Mouse (Mus musculus): ENCODE results near the gene Tspyl4. TPM values are rescaled to one million over a fixed set of nuclear protein-coding genes. Genes with fewer than 3 reads are reported as not detected.

The Tspyl4 gene
- polyA plus RNA-seq, 1 experiment from 2014 or later: 15.7 TPM

- no peak for DNase-seq (ENCODE audit: low spot score)
Measured at GRCm38 (mm10) chr10:34309915-34310685, 12.9 kb downstream of the Tspyl4 start.

GRCm38 (mm10) chr10:34312536-34312935 lies 15.3 kb downstream of the Tspyl4 start:
- DNase-seq (ENCODE audit: low spot score): peak; percentile 39
- Histone ChIP-seq H3K27me3 (ENCODE audit: control insufficient read depth, insufficient read depth, low read length) (no peaks in the 10 kb centered on the region), H3K36me3 (replicated peaks; ENCODE audit: control insufficient read depth, insufficient read depth, low read depth, low read length) (no peaks in the 10 kb centered on the region), H3K4me2 (ENCODE audit: low read depth, low read length) (no peak overlapping the region), H3K27ac (replicated peaks; ENCODE audit: low read depth, low read length) (no peak overlapping the region), H3K9me3 (replicated peaks; ENCODE audit: control insufficient read depth, low read length) (no peaks in the 10 kb centered on the region), H3K4me3 (ENCODE audit: low read depth, low read length) (no peak overlapping the region), H3K9ac (replicated peaks; ENCODE audit: low read length) (no peak overlapping the region), H3K4me1 (ENCODE audit: control insufficient read depth, insufficient read depth, low read length) (peaks cover 4% of the 10 kb centered on the region; the same call in 1 of the 2 replicates)
- WGBS: 52% methylated on average over 3 of the region's 3 CpGs
- no peak for ATAC-seq (replicated peaks; ENCODE audit: insufficient number of reproducible peaks, low FRiP score, low TSS enrichment, low read depth)

More at GRCm38 (mm10) chr10:34309915-34310685, 12.9 kb downstream of the Tspyl4 start:
- ATAC-seq (replicated peaks; ENCODE audit: insufficient number of reproducible peaks, low FRiP score, low TSS enrichment, low read depth): no peak
- Histone ChIP-seq H3K4me1 (ENCODE audit: control insufficient read depth, insufficient read depth, low read length) (no peaks in the 10 kb centered on the region), H3K27me3 (ENCODE audit: control insufficient read depth, insufficient read depth, low read length) (no peaks in the 10 kb centered on the region), H3K4me2 (ENCODE audit: low read depth, low read length) (no peak overlapping the region), H3K9ac (replicated peaks; ENCODE audit: low read length) (no peak overlapping the region), H3K9me3 (replicated peaks; ENCODE audit: control insufficient read depth, low read length) (no peaks in the 10 kb centered on the region), H3K27ac (replicated peaks; ENCODE audit: low read depth, low read length) (no peak overlapping the region), H3K4me3 (ENCODE audit: low read depth, low read length) (no peak overlapping the region), H3K36me3 (replicated peaks; ENCODE audit: control insufficient read depth, insufficient read depth, low read depth, low read length) (no peaks in the 10 kb centered on the region)
- WGBS: 90% methylated on average over 9 of the region's 9 CpGs

GRCm38 (mm10) chr10:34316571-34317216 lies 19.5 kb downstream of the Tspyl4 start:
- Histone ChIP-seq H3K4me3 (ENCODE audit: low read depth, low read length) (no peak overlapping the region), H3K9me3 (replicated peaks; ENCODE audit: control insufficient read depth, low read length) (no peaks in the 10 kb centered on the region), H3K9ac (replicated peaks; ENCODE audit: low read length) (no peak overlapping the region), H3K27me3 (ENCODE audit: control insufficient read depth, insufficient read depth, low read length) (no peaks in the 10 kb centered on the region), H3K27ac (replicated peaks; ENCODE audit: low read depth, low read length) (0 out of 2 replicates have a peak overlapping the region, but pooled peaks have one; percentile 44), H3K4me2 (ENCODE audit: low read depth, low read length) (peak overlapping the region; percentile 7; the same call in 1 of the 2 replicates), H3K4me1 (ENCODE audit: control insufficient read depth, insufficient read depth, low read length) (peaks cover 4% of the 10 kb centered on the region; the same call in 1 of the 2 replicates), H3K36me3 (replicated peaks; ENCODE audit: control insufficient read depth, insufficient read depth, low read depth, low read length) (no peaks in the 10 kb centered on the region)
- under 1% methylated on average over 3 of the region's 3 CpGs for WGBS
- peak; percentile 94 for ATAC-seq (replicated peaks; ENCODE audit: insufficient number of reproducible peaks, low FRiP score, low TSS enrichment, low read depth)
- peak; percentile 81 for DNase-seq (ENCODE audit: low spot score)

GRCm38 (mm10) chr10:34317217-34317606 lies 20.0 kb downstream of the Tspyl4 start:
- Histone ChIP-seq H3K27ac (replicated peaks; ENCODE audit: low read depth, low read length) (no peak overlapping the region), H3K4me1 (ENCODE audit: control insufficient read depth, insufficient read depth, low read length) (peaks cover 4% of the 10 kb centered on the region; the same call in 1 of the 2 replicates), H3K9me3 (replicated peaks; ENCODE audit: control insufficient read depth, low read length) (no peaks in the 10 kb centered on the region), H3K27me3 (ENCODE audit: control insufficient read depth, insufficient read depth, low read length) (no peaks in the 10 kb centered on the region), H3K4me3 (ENCODE audit: low read depth, low read length) (no peak overlapping the region), H3K9ac (replicated peaks; ENCODE audit: low read length) (no peak overlapping the region), H3K4me2 (ENCODE audit: low read depth, low read length) (no peak overlapping the region), H3K36me3 (replicated peaks; ENCODE audit: control insufficient read depth, insufficient read depth, low read depth, low read length) (no peaks in the 10 kb centered on the region)
- ATAC-seq (replicated peaks; ENCODE audit: insufficient number of reproducible peaks, low FRiP score, low TSS enrichment, low read depth) (peak; percentile 78), DNase-seq (ENCODE audit: low spot score) (no peak)
- 16% methylated on average over 2 of the region's 2 CpGs for WGBS

- H3K36me3 ChIP-seq (replicated peaks; ENCODE audit: control insufficient read depth, insufficient read depth, low read depth, low read length): no peaks in the 10 kb centered on the region
- 76% methylated on average over 2 of the region's 2 CpGs for WGBS
- no peak for DNase-seq (ENCODE audit: low spot score)
- H3K27me3 ChIP-seq (ENCODE audit: control insufficient read depth, insufficient read depth, low read length): no peaks in the 10 kb centered on the region
- no peak for ATAC-seq (replicated peaks; ENCODE audit: insufficient number of reproducible peaks, low FRiP score, low TSS enrichment, low read depth)
- H3K27ac ChIP-seq (replicated peaks; ENCODE audit: low read depth, low read length): no peak overlapping the region
- no peak overlapping the region for H3K9ac ChIP-seq (replicated peaks; ENCODE audit: low read length)
- no peaks in the 10 kb centered on the region for H3K9me3 ChIP-seq (replicated peaks; ENCODE audit: control insufficient read depth, low read length)
- H3K4me3 ChIP-seq (ENCODE audit: low read depth, low read length): no peak overlapping the region
- peaks cover 4% of the 10 kb centered on the region; the same call in 1 of the 2 replicates for H3K4me1 ChIP-seq (ENCODE audit: control insufficient read depth, insufficient read depth, low read length)
- no peak overlapping the region for H3K4me2 ChIP-seq (ENCODE audit: low read depth, low read length)
Measured at GRCm38 (mm10) chr10:34320809-34321208, 23.6 kb downstream of the Tspyl4 start.

- Histone ChIP-seq H3K4me1 (ENCODE audit: control insufficient read depth, insufficient read depth, low read length) (no peaks in the 10 kb centered on the region), H3K4me3 (ENCODE audit: low read depth, low read length) (no peak overlapping the region), H3K27ac (replicated peaks; ENCODE audit: low read depth, low read length) (no peak overlapping the region), H3K36me3 (replicated peaks; ENCODE audit: control insufficient read depth, insufficient read depth, low read depth, low read length) (no peaks in the 10 kb centered on the region), H3K9ac (replicated peaks; ENCODE audit: low read length) (no peak overlapping the region), H3K27me3 (ENCODE audit: control insufficient read depth, insufficient read depth, low read length) (no peaks in the 10 kb centered on the region), H3K9me3 (replicated peaks; ENCODE audit: control insufficient read depth, low read length) (no peaks in the 10 kb centered on the region), H3K4me2 (ENCODE audit: low read depth, low read length) (no peak overlapping the region)
- no peak for ATAC-seq (replicated peaks; ENCODE audit: insufficient number of reproducible peaks, low FRiP score, low TSS enrichment, low read depth)
- peak; percentile 54 for DNase-seq (ENCODE audit: low spot score)
- 24% methylated on average over 4 of the region's 4 CpGs for WGBS
Measured at GRCm38 (mm10) chr10:34326701-34327100, 29.5 kb downstream of the Tspyl4 start.

- no peaks in the 10 kb centered on the region for H3K27me3 ChIP-seq (ENCODE audit: control insufficient read depth, insufficient read depth, low read length)
- DNase-seq (ENCODE audit: low spot score) (no peak), ATAC-seq (replicated peaks; ENCODE audit: insufficient number of reproducible peaks, low FRiP score, low TSS enrichment, low read depth) (no peak)
- H3K36me3 ChIP-seq (replicated peaks; ENCODE audit: control insufficient read depth, insufficient read depth, low read depth, low read length): no peaks in the 10 kb centered on the region
- no peaks in the 10 kb centered on the region for H3K9me3 ChIP-seq (replicated peaks; ENCODE audit: control insufficient read depth, low read length)
- H3K4me2 ChIP-seq (ENCODE audit: low read depth, low read length): no peak overlapping the region
- H3K9ac ChIP-seq (replicated peaks; ENCODE audit: low read length): no peak overlapping the region
- no peaks in the 10 kb centered on the region for H3K4me1 ChIP-seq (ENCODE audit: control insufficient read depth, insufficient read depth, low read length)
- no peak overlapping the region for H3K27ac ChIP-seq (replicated peaks; ENCODE audit: low read depth, low read length)
- H3K4me3 ChIP-seq (ENCODE audit: low read depth, low read length): no peak overlapping the region
- 61% methylated on average over 5 of the region's 5 CpGs for WGBS
Measured at GRCm38 (mm10) chr10:34327144-34327543, 29.9 kb downstream of the Tspyl4 start.

- no peaks in the 10 kb centered on the region for H3K36me3 ChIP-seq (replicated peaks; ENCODE audit: control insufficient read depth, insufficient read depth, low read depth, low read length)
- peak; percentile 71 for DNase-seq (ENCODE audit: low spot score)
- ATAC-seq (replicated peaks; ENCODE audit: insufficient number of reproducible peaks, low FRiP score, low TSS enrichment, low read depth): peak; percentile 52; the same call in 1 of the 2 replicates
- 0% methylated on average over 2 of the region's 2 CpGs for WGBS
- no peak overlapping the region for H3K9ac ChIP-seq (replicated peaks; ENCODE audit: low read length)
- H3K4me2 ChIP-seq (ENCODE audit: low read depth, low read length): no peak overlapping the region
- no peaks in the 10 kb centered on the region for H3K4me1 ChIP-seq (ENCODE audit: control insufficient read depth, insufficient read depth, low read length)
- no peak overlapping the region for H3K4me3 ChIP-seq (ENCODE audit: low read depth, low read length)
- no peak overlapping the region for H3K27ac ChIP-seq (replicated peaks; ENCODE audit: low read depth, low read length)
- H3K27me3 ChIP-seq (ENCODE audit: control insufficient read depth, insufficient read depth, low read length): no peaks in the 10 kb centered on the region
- no peaks in the 10 kb centered on the region for H3K9me3 ChIP-seq (replicated peaks; ENCODE audit: control insufficient read depth, low read length)
Measured at GRCm38 (mm10) chr10:34328310-34328709, 31.1 kb downstream of the Tspyl4 start.

All from embryonic facial prominence, embryonic 11.5 days (tissue).